Mouse (Mus musculus) liver, embryonic 11.5 days (tissue): ENCODE results near the gene Coro2a. TPM values are rescaled to one million over a fixed set of nuclear protein-coding genes. Genes with fewer than 3 reads are reported as not detected.

ENCODE experiments used
- ATAC-seq: fragments of 200-750 bp; cut with Nextera tagmentation; replicated peaks from 2 replicates; pipeline ENCODE4 v1.8.0; 2017; ENCODE audit warnings: moderate number of reproducible peaks, mild to moderate bottlenecking, moderate TSS enrichment, moderate library complexity; ENCODE audit not compliant: low FRiP score
- DNase-seq: peaks from one replicate; pipeline ENCODE4 v3.0.0-alpha.2; 2017; ENCODE audit warnings: low spot score
- H3K27ac ChIP-seq: fragments of 300-500 bp; sonication (generic); 2 replicates; pipeline ENCODE4 v1.5.1; 2014; ENCODE audit warnings: mild to moderate bottlenecking, low read depth, low read length, control low read depth
- H3K27me3 ChIP-seq: fragments of 300-500 bp; sonication (generic); replicated peaks from 2 replicates; pipeline ENCODE4 v1.6.1; 2014; ENCODE audit warnings: low read length, mixed read lengths; ENCODE audit not compliant: control insufficient read depth, insufficient read depth
- H3K36me3 ChIP-seq: fragments of 300-500 bp; sonication (generic); 2 replicates; pipeline ENCODE4 v1.6.1; 2014; ENCODE audit warnings: mild to moderate bottlenecking, low read length, moderate library complexity, mixed read lengths; ENCODE audit not compliant: control insufficient read depth, insufficient read depth
- H3K4me1 ChIP-seq: fragments of 300-500 bp; sonication (generic); replicated peaks from 2 replicates; pipeline ENCODE4 v1.6.1; 2014; ENCODE audit warnings: low read length, mixed read lengths; ENCODE audit not compliant: control insufficient read depth, insufficient read depth
- H3K4me2 ChIP-seq: fragments of 300-500 bp; sonication (generic); 2 replicates; pipeline ENCODE4 v1.6.1; 2014; ENCODE audit warnings: mild to moderate bottlenecking, control low read depth, moderate library complexity
- H3K4me3 ChIP-seq: fragments of 300-500 bp; sonication (generic); 2 replicates; pipeline ENCODE4 v1.5.1; 2014; ENCODE audit warnings: low read depth, low read length, control low read depth
- H3K9ac ChIP-seq: fragments of 300-500 bp; sonication (generic); 2 replicates; pipeline ENCODE4 v1.6.1; 2014; ENCODE audit warnings: low read depth, low read length, control low read depth
- H3K9me3 ChIP-seq: fragments of 300-500 bp; sonication (generic); 2 replicates; pipeline ENCODE4 v1.6.1; 2016; ENCODE audit warnings: low read length, inconsistent platforms, mixed read lengths; ENCODE audit not compliant: control insufficient read depth
- WGBS: fragments of 180-500 bp; shearing (Covaris S2); extraction: QIAGEN DNeasy Blood & Tissue Kit; methylation state at CpG from one replicate; pipeline ENCODE4 v1.1.7; 2014; 5-methylcytosine and 5-hydroxymethylcytosine counted together
- polyA plus RNA-seq: library from polyadenylated mRNA; unstranded; fragments of >200 nt; fragmentation: Nextera tagmentation; extraction: Ambion mirVana; gene quantifications from 2 replicates; pipeline ENCODE4 v1.2.1, GENCODE M21; 2014

Gene Coro2a
- polyA plus RNA-seq, 1 experiment from 2014 or later, result 4.8 TPM

DNA sequence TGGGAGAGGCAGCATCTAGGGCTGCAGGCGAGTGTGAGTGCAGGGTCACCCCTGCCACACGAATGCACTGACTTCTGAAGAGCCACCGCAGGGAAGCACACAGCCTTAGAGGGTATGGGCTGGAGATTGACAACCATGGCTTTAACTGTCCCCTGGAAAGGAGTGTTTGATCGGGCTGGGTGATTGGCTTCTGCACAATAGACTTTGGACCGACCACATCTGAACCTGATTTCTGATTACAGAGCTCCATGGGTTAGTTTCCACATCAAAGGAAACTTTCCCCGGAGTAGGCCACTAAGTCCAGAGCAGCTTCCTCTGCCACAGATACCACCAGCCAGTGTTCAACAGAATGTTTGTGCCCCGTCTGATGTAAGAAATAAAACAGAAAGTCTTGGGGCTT, 72.3 kb downstream of the Coro2a start:
- H3K36me3 ChIP-seq, result no peaks in the 10 kb centered on the region
- peak overlapping the region; percentile 38 for H3K4me2 ChIP-seq
- H3K4me1 ChIP-seq, result peaks cover 30% of the 10 kb centered on the region
- DNase-seq (no peak), ATAC-seq (no peak)
- WGBS, result 51% methylated on average over 7 of the region's 7 CpGs
- H3K9ac ChIP-seq, result no peak overlapping the region
- peaks cover 11% of the 10 kb centered on the region for H3K27me3 ChIP-seq
- no peaks in the 10 kb centered on the region for H3K9me3 ChIP-seq
- H3K4me3 ChIP-seq, result no peak overlapping the region
- H3K27ac ChIP-seq, result peak overlapping the region; percentile 67

GRCm38 (mm10) chr4:46527558-46527926, 74.5 kb downstream of the Coro2a start:
- ATAC-seq (peak; percentile 85), DNase-seq (no peak)
- 4% methylated on average over 7 of the region's 7 CpGs for WGBS
- peak overlapping the region; percentile 54 for H3K9ac ChIP-seq
- peak overlapping the region; percentile 45 for H3K4me3 ChIP-seq
- peaks cover 23% of the 10 kb centered on the region for H3K4me1 ChIP-seq
- H3K27ac ChIP-seq, result peak overlapping the region; percentile 76
- no peaks in the 10 kb centered on the region for H3K27me3 ChIP-seq
- H3K9me3 ChIP-seq, result no peaks in the 10 kb centered on the region
- no peaks in the 10 kb centered on the region for H3K36me3 ChIP-seq
- H3K4me2 ChIP-seq, result peak overlapping the region; percentile 80

GRCm38 (mm10) chr4:46526798-46527557, 75.0 kb downstream of the Coro2a start:
- Histone ChIP-seq H3K9me3 (no peaks in the 10 kb centered on the region), H3K4me2 (peak overlapping the region; percentile 80), H3K4me1 (peaks cover 23% of the 10 kb centered on the region), H3K4me3 (peak overlapping the region; percentile 45), H3K27me3 (no peaks in the 10 kb centered on the region), H3K9ac (peak overlapping the region; percentile 54), H3K36me3 (no peaks in the 10 kb centered on the region), H3K27ac (peak overlapping the region; percentile 76)
- peak; percentile 92 for ATAC-seq
- peak; percentile 64 for DNase-seq
- 22% methylated on average over 17 of the region's 17 CpGs for WGBS

DNA sequence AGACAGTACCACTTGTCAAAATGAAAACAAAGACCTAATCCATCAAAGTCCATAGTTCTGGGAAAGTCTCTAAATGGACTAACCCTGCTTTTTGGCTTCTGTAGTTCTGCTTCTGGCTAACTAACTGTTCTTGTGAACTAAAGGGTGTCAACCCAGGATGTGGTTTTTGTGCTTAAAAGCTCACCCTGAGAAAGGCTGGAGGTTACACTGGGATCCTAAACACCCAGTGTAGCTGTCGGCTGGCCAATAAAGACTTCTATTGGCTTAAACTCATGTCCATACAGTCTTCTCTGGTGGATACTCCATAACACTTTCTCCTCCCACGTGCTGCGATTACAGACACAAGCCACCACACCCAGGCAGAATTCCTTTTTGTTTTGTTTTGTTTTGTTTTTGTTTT, 75.8 kb downstream of the Coro2a start:
- no peak overlapping the region; the same call in 1 of the 2 replicates for H3K4me2 ChIP-seq
- DNase-seq, result no peak
- no peaks in the 10 kb centered on the region for H3K27me3 ChIP-seq
- H3K36me3 ChIP-seq, result no peaks in the 10 kb centered on the region
- H3K4me3 ChIP-seq, result no peak overlapping the region
- ATAC-seq, result no peak
- H3K9me3 ChIP-seq, result no peaks in the 10 kb centered on the region
- H3K27ac ChIP-seq, result peak overlapping the region; percentile 25; the same call in 1 of the 2 replicates
- H3K9ac ChIP-seq, result no peak overlapping the region
- H3K4me1 ChIP-seq, result peaks cover 23% of the 10 kb centered on the region
- 80% methylated on average over 3 of the region's 3 CpGs for WGBS

DNA sequence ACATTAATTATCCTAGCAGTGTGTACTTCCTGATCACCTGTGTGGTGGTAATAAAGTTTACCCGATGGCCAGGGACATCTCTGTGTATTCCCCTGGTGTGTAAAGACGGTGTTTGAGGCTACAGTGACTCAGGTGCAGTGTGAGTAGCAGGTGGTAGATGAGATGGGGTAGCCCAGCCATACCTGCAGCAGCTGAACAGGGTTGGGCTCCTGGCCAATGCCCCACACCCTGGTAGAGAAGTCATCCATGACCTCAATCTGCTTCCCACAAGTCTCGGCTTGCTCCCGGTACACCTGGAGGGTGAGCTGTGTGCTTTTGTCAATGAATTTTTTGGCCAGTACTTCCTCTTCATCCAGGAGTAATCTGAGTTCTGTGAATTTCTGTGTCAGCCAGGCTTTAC, 78.7 kb downstream of the Coro2a start:
- Histone ChIP-seq H3K4me2 (no peak overlapping the region), H3K9me3 (no peaks in the 10 kb centered on the region), H3K9ac (no peak overlapping the region), H3K4me1 (peaks cover 12% of the 10 kb centered on the region), H3K36me3 (no peaks in the 10 kb centered on the region), H3K4me3 (no peak overlapping the region), H3K27me3 (no peaks in the 10 kb centered on the region), H3K27ac (no peak overlapping the region)
- WGBS, result 83% methylated on average over 4 of the region's 4 CpGs
- ATAC-seq (no peak), DNase-seq (no peak)

DNA sequence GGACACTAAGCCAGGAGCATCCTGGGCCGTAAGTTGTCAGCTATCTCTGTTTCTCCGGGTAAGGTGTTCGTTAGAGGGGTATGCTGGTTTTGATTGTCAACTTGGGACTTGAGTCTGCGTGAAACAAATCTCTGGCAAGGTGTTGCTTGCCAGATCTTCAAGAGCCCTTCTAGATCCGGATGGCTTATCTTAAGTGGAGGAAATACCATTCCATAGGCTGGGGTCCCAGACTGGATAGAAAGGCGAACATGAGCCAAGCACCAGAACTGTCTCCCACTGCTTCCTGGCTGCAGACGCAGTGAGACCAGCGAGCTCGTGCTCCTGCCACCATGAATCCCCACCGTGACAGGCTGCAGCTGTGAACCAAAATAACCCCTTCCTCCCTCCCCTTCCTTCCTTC, 80.5 kb downstream of the Coro2a start:
- no peak overlapping the region for H3K27ac ChIP-seq
- peaks cover 5% of the 10 kb centered on the region for H3K4me1 ChIP-seq
- no peak overlapping the region for H3K9ac ChIP-seq
- no peaks in the 10 kb centered on the region for H3K36me3 ChIP-seq
- H3K4me2 ChIP-seq, result no peak overlapping the region
- no peaks in the 10 kb centered on the region for H3K27me3 ChIP-seq
- no peak for DNase-seq
- no peaks in the 10 kb centered on the region for H3K9me3 ChIP-seq
- no peak overlapping the region for H3K4me3 ChIP-seq
- no peak for ATAC-seq
- WGBS, result 79% methylated on average over 10 of the region's 10 CpGs

- Histone ChIP-seq H3K27ac (no peak overlapping the region), H3K9ac (no peak overlapping the region), H3K36me3 (no peaks in the 10 kb centered on the region), H3K27me3 (no peaks in the 10 kb centered on the region), H3K4me3 (no peak overlapping the region), H3K4me2 (no peak overlapping the region), H3K4me1 (no peaks in the 10 kb centered on the region), H3K9me3 (no peaks in the 10 kb centered on the region)
- 76% methylated on average over 2 of the region's 2 CpGs for WGBS
- no peak for ATAC-seq
- DNase-seq, result no peak
Measured at GRCm38 (mm10) chr4:46520491-46520890, 81.5 kb downstream of the Coro2a start.

GRCm38 (mm10) chr4:46507736-46508460, 94.1 kb downstream of the Coro2a start:
- Histone ChIP-seq H3K27me3 (0 out of 2 replicates have a peak, but pooled peaks cover 3% of the 10 kb centered on the region), H3K4me1 (peaks cover 16% of the 10 kb centered on the region), H3K27ac (peak overlapping the region; percentile 44; the same call in 1 of the 2 replicates), H3K4me2 (peak overlapping the region; percentile 99), H3K9me3 (peaks cover 3% of the 10 kb centered on the region; the same call in 1 of the 2 replicates), H3K36me3 (peaks cover 3% of the 10 kb centered on the region), H3K9ac (no peak overlapping the region), H3K4me3 (peak overlapping the region; percentile 67)
- ATAC-seq, result peak; percentile 27; the same call in 1 of the 2 replicates
- WGBS, result 8% methylated on average over 16 of the region's 16 CpGs
- DNase-seq, result peak; percentile 77
